Mouse (Mus musculus): ENCODE measurements around the gene Rffl. TPM values are rescaled to one million over a fixed set of nuclear protein-coding genes. Genes with fewer than 3 reads are reported as not detected.
A peak's percentile ranks its signal among the peaks of the same experiment; 100 is the strongest.

The Rffl gene
- polyA plus RNA-seq, 1 experiment from 2014 or later: 16.6 TPM

- Histone ChIP-seq H3K36me3 (replicated peaks) (peaks cover 53% of the 10 kb centered on the region), H3K4me2 (no peak overlapping the region), H3K27ac (no peak overlapping the region), H3K4me1 (peaks cover 21% of the 10 kb centered on the region), H3K9me3 (no peaks in the 10 kb centered on the region), H3K27me3 (no peaks in the 10 kb centered on the region), H3K9ac (no peak overlapping the region), H3K4me3 (replicated peaks) (no peak overlapping the region)
- WGBS: 93% methylated on average over 11 of the region's 11 CpGs
- no peak for ATAC-seq (ENCODE audit: low FRiP score)
Observed at GRCm38 (mm10) chr11:82783453-82783852, 87.6 kb downstream of the Rffl start.

- no peak overlapping the region for H3K27ac ChIP-seq
- ATAC-seq (ENCODE audit: low FRiP score): no peak
- no peaks in the 10 kb centered on the region for H3K9me3 ChIP-seq
- peak overlapping the region; percentile 97 for H3K4me3 ChIP-seq (replicated peaks)
- peak overlapping the region; percentile 71 for H3K4me2 ChIP-seq
- 47% methylated on average over 6 of the region's 6 CpGs for WGBS
- peak overlapping the region; percentile 97 for H3K9ac ChIP-seq
- peaks cover 21% of the 10 kb centered on the region for H3K4me1 ChIP-seq
- H3K36me3 ChIP-seq (replicated peaks): peaks cover 41% of the 10 kb centered on the region
- no peaks in the 10 kb centered on the region for H3K27me3 ChIP-seq
Observed at GRCm38 (mm10) chr11:82782197-82782596, 88.8 kb downstream of the Rffl start.

DNA sequence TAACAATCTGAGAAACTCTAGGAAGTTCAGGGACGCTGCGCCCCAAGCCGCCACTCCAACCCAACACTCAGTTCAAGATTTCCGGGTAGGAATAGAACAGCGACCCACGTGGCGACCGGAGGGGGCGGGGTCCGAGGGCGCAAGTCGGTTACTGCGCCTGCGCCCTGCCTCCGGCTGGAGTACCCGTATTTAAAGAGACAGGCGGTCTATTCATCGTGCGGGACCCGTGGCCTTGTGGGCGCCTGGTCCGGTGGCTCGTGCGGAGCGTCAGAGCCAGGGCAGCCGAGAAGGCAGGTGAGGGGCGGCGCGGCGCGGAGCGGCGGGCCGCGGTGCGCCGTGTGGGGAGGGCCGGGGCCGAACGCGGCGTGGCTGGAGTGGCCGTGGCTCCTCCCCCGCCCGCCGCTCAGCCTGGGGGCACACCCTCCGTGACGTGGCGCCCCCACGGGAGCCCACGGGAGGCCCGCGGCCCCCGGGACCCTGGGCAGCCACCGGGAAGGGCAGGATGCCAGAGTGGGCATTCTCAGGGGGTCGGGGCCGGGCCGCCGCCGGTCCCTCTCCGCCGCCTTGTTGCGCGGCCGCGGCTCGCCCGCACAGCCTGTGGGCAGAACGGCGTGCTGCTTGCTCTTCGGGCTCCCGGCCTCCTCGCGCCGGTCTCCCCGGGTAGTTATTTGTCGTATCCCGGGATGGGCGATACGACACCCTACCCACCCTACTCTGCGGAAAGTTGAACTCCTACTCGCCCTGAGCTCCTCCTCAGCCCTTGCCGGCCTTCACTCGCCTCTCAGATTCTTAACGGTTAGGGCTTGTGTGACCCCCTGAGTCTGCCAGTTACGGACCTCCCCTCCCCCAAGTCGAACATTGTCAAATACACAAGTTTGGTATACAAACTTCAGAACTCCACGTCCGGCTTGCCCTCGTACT is 89.8 kb downstream of the Rffl start, which contains the start of gene Lig3:
Gene Lig3, plus strand, starts transcription at position 126 of the 921 bp plus-strand sequence.
- peak; percentile 97 for ATAC-seq (ENCODE audit: low FRiP score)
- Histone ChIP-seq H3K27me3 (no peaks in the 10 kb centered on the region), H3K27ac (peak within 1 kb of the TSS; percentile 96), H3K4me3 (replicated peaks) (peak within 1 kb of the TSS; percentile 97), H3K9me3 (no peaks in the 10 kb centered on the region), H3K4me1 (peaks cover 21% of the 10 kb centered on the region), H3K9ac (peak within 1 kb of the TSS; percentile 97), H3K36me3 (replicated peaks) (peaks cover 31% of the 10 kb centered on the region), H3K4me2 (peak within 1 kb of the TSS; percentile 71)
- under 1% methylated on average over 82 of the region's 90 CpGs for WGBS

GRCm38 (mm10) chr11:82780134-82780533 is 90.9 kb downstream of the Rffl start:
- WGBS: 62% methylated on average over 5 of the region's 5 CpGs
- ATAC-seq (ENCODE audit: low FRiP score): no peak
- peaks cover 20% of the 10 kb centered on the region for H3K36me3 ChIP-seq (replicated peaks)
- peak overlapping the region; percentile 97 for H3K9ac ChIP-seq
- peaks cover 21% of the 10 kb centered on the region for H3K4me1 ChIP-seq
- no peaks in the 10 kb centered on the region for H3K27me3 ChIP-seq
- no peak overlapping the region for H3K27ac ChIP-seq
- H3K4me2 ChIP-seq: peak overlapping the region; percentile 71
- peak overlapping the region; percentile 97 for H3K4me3 ChIP-seq (replicated peaks)
- no peaks in the 10 kb centered on the region for H3K9me3 ChIP-seq

- ATAC-seq (ENCODE audit: low FRiP score): peak; percentile 69
- Histone ChIP-seq H3K4me1 (peaks cover 24% of the 10 kb centered on the region), H3K27me3 (no peaks in the 10 kb centered on the region), H3K36me3 (replicated peaks) (peaks cover 10% of the 10 kb centered on the region), H3K9me3 (peaks cover 3% of the 10 kb centered on the region; the same call in 1 of the 2 replicates), H3K4me2 (peak overlapping the region; percentile 96), H3K27ac (peak overlapping the region; percentile 89), H3K4me3 (replicated peaks) (peak overlapping the region; percentile 96), H3K9ac (peak overlapping the region; percentile 88)
- WGBS: 1% methylated on average over 28 of the region's 28 CpGs
Observed at GRCm38 (mm10) chr11:82764438-82764924, 106.5 kb downstream of the Rffl start.

GRCm38 (mm10) chr11:82763742-82764437 is 107.1 kb downstream of the Rffl start, which contains the start of the genes Cct6b and Zfp830:
Cct6b (minus strand) TSS chr11:82764321.
Zfp830 (plus strand) TSS chr11:82764345.
- under 1% methylated on average over 44 of the region's 44 CpGs for WGBS
- peak within 1 kb of the TSS; percentile 96 for H3K4me2 ChIP-seq
- no peaks in the 10 kb centered on the region for H3K27me3 ChIP-seq
- peaks cover 6% of the 10 kb centered on the region; the same call in 1 of the 2 replicates for H3K36me3 ChIP-seq (replicated peaks)
- H3K9ac ChIP-seq: peak within 1 kb of the TSS; percentile 88
- ATAC-seq (ENCODE audit: low FRiP score): peak; percentile 100
- peak within 1 kb of the TSS; percentile 96 for H3K4me3 ChIP-seq (replicated peaks)
- peaks cover 3% of the 10 kb centered on the region; the same call in 1 of the 2 replicates for H3K9me3 ChIP-seq
- H3K27ac ChIP-seq: peak within 1 kb of the TSS; percentile 89
- peaks cover 24% of the 10 kb centered on the region for H3K4me1 ChIP-seq

GRCm38 (mm10) chr11:82763261-82763660 is 107.7 kb downstream of the Rffl start:
- Histone ChIP-seq H3K36me3 (replicated peaks) (peaks cover under 1% of the 10 kb centered on the region; the same call in 1 of the 2 replicates), H3K9ac (peak overlapping the region; percentile 88; the same call in 1 of the 2 replicates), H3K9me3 (peaks cover 3% of the 10 kb centered on the region; the same call in 1 of the 2 replicates), H3K27me3 (0 out of 2 replicates have a peak, but pooled peaks cover 4% of the 10 kb centered on the region), H3K4me2 (peak overlapping the region; percentile 96), H3K27ac (peak overlapping the region; percentile 89), H3K4me1 (peaks cover 24% of the 10 kb centered on the region), H3K4me3 (replicated peaks) (peak overlapping the region; percentile 96)
- ATAC-seq (ENCODE audit: low FRiP score): no peak
- WGBS: 12% methylated on average over 4 of the region's 4 CpGs

GRCm38 (mm10) chr11:82762286-82762829 is 108.7 kb downstream of the Rffl start:
- 91% methylated on average over 6 of the region's 6 CpGs for WGBS
- Histone ChIP-seq H3K9me3 (peaks cover 3% of the 10 kb centered on the region; the same call in 1 of the 2 replicates), H3K4me1 (peaks cover 24% of the 10 kb centered on the region), H3K4me3 (replicated peaks) (no peak overlapping the region), H3K27me3 (0 out of 2 replicates have a peak, but pooled peaks cover 10% of the 10 kb centered on the region), H3K36me3 (replicated peaks) (no peaks in the 10 kb centered on the region), H3K9ac (no peak overlapping the region), H3K27ac (no peak overlapping the region), H3K4me2 (no peak overlapping the region)
- ATAC-seq (ENCODE audit: low FRiP score): no peak

GRCm38 (mm10) chr11:82755919-82756318 is 115.1 kb downstream of the Rffl start:
- Histone ChIP-seq H3K27ac (no peak overlapping the region), H3K27me3 (0 out of 2 replicates have a peak, but pooled peaks cover 10% of the 10 kb centered on the region), H3K9me3 (no peaks in the 10 kb centered on the region), H3K4me2 (no peak overlapping the region), H3K36me3 (replicated peaks) (no peaks in the 10 kb centered on the region), H3K4me1 (no peaks in the 10 kb centered on the region), H3K9ac (no peak overlapping the region), H3K4me3 (replicated peaks) (no peak overlapping the region)
- no peak for ATAC-seq (ENCODE audit: low FRiP score)
- WGBS: 86% methylated on average over 1 of the region's 1 CpGs
